Mouse (Mus musculus) liver, embryonic 18 days (tissue): ENCODE measurements around the gene Sh3yl1. TPM values are rescaled to one million over a fixed set of nuclear protein-coding genes. Genes with fewer than 3 reads are reported as not detected.

Experiments used
- polyA plus RNA-seq: library from polyadenylated mRNA; depleted of rRNA; stranded (reverse); fragments of >200 nt; gene quantifications from 2 replicates; pipeline ENCODE4 v1.2.3, GENCODE M21; 2012; rRNA removed

Sh3yl1 gene
- polyA plus RNA-seq, result 8.5 and 9.8 TPM in 2 replicates

DNA sequence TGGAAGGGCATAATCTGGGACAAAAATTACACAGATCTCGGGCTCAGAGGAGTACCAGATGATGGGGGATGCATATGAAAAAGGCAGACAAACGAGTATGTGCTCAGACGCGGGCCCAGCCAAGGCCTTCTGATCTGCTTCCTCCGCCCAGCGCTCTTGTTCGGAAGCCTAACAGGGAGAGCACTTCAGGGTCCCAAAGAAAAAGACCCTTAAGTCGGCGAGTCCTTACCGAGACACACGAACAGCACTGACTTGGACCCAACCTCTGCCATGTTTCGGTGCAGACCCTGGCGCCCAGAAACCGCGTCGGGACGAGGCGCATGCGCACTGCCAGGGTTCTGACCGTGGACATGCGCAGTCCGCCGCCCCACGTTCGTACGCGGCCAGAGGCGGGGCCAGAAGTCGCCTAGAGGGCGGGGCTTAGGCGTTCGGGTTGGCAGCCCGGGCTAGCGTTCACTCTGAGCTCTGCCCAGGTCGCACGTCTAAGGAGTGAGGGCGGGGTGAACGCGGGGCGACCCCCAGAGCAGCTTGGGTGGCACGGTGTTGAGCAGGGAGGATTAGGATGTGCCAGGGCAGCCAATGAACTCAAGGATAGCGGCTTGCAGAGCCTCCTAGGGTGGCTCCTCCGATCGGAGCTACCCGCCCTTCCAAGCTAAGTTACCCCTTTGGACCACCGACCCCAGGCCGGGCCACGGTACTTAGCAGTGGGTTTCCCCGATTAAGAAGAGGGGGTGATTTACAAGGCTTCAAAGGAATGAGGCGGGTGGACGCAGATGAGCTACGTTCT is at the start of gene Sh3yl1, which contains the start of gene Acp1:
TSS of gene Sh3yl1 (plus strand) at position 408 of the 787 bp plus-strand sequence.
TSS of gene Acp1 (minus strand) at position 329 of the 787 bp plus-strand sequence.

DNA sequence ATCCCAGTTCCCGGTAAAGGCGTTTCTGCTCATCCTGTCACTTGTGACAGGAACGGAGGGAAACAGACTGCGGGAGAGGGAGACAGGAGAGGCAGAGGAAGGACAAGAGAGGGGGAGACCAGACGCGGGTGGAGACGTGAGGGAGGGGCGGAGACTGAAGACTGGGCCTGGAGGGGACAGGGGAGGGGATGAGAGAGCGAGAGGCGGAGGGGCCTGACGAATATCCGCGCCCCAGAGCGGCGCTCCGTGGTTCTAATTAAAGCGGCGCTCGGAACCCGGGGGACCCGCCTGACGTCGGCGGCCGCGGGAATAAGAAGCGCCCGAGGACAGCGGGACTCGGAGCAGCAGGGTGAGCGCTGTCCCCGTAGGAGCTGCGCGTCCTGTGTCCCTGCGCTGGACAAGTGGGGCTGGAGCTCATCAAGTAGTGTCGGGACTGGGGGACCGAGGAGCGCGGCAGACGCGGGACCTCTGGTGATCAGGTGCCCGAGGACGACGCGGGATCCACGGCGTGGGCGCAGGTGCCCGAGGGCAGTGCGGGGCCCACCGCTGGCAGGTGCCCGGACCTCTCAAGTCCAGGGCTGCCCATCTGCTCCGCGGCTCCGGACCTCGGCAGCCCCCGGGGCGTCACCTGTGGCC is 27.4 kb upstream of the Sh3yl1 start, which contains the start of gene Alkal2:
TSS of gene Alkal2 (plus strand) at position 337 of the 636 bp plus-strand sequence.

Other genes with a start within 250 kb of the Sh3yl1 start
- gene Alkal2, start 27.3 kb upstream of the Sh3yl1 start, polyA plus RNA-seq, result not detected in 2 replicates
- 18.3 and 18.9 TPM in 2 replicates for gene Acp1, start 79 bp upstream of the Sh3yl1 start, polyA plus RNA-seq
- 2.3 and 3.0 TPM in 2 replicates for gene Fam110c, start 162.2 kb downstream of the Sh3yl1 start, polyA plus RNA-seq